Mouse (Mus musculus) hindbrain, embryonic 10.5 days (tissue): ENCODE measurements around the gene Esm1. TPM values are rescaled to one million over a fixed set of nuclear protein-coding genes. Genes with fewer than 3 reads are reported as not detected.
"Not testable (repeated sequence)": the region's sequence is repeated elsewhere in the genome, so short reads cannot be mapped to it uniquely, and the experiment has no call there.

ENCODE experiments used
- DNase-seq: peaks from one replicate; pipeline ENCODE4 v3.0.0-alpha.2; 2017; ENCODE audit warnings: low spot score
- H3K27ac ChIP-seq: fragments of 300-500 bp; sonication (generic); 2 replicates; pipeline ENCODE4 v1.5.1; 2016; ENCODE audit warnings: mild to moderate bottlenecking, moderate library complexity
- H3K27me3 ChIP-seq: fragments of 300-500 bp; sonication (generic); 2 replicates; pipeline ENCODE4 v1.6.1; 2016; ENCODE audit warnings: mild to moderate bottlenecking; ENCODE audit not compliant: poor library complexity, insufficient read depth, severe bottlenecking
- H3K36me3 ChIP-seq: fragments of 300-500 bp; sonication (generic); 2 replicates; pipeline ENCODE4 v1.6.1; 2016; ENCODE audit warnings: mild to moderate bottlenecking, moderate library complexity
- H3K4me1 ChIP-seq: fragments of 300-500 bp; sonication (generic); replicated peaks from 2 replicates; pipeline ENCODE4 v1.6.1; 2016; ENCODE audit warnings: mild to moderate bottlenecking
- H3K4me3 ChIP-seq: fragments of 300-500 bp; sonication (generic); 2 replicates; pipeline ENCODE4 v1.5.1; 2016; ENCODE audit warnings: mild to moderate bottlenecking, moderate library complexity
- H3K9me3 ChIP-seq: fragments of 300-500 bp; sonication (generic); 2 replicates; pipeline ENCODE4 v1.6.1; 2016; ENCODE audit warnings: mild to moderate bottlenecking, moderate library complexity
- WGBS: fragments of 180-500 bp; shearing (Covaris S2); methylation state at CpG from one replicate; pipeline ENCODE4 v1.1.7; 2016; 5-methylcytosine and 5-hydroxymethylcytosine counted together
- polyA plus RNA-seq: library from polyadenylated mRNA; unstranded; fragments of >200 nt; fragmentation: Nextera tagmentation; extraction: Ambion mirVana; gene quantifications from 2 replicates; pipeline ENCODE4 v1.2.1, GENCODE M21; 2016

The Esm1 gene
- polyA plus RNA-seq, 1 experiment from 2014 or later: 1.7 TPM

GRCm38 (mm10) chr13:113203146-113203545 is 6.3 kb upstream of the Esm1 start:
- H3K4me3 ChIP-seq: no peak overlapping the region
- H3K27ac ChIP-seq: no peak overlapping the region
- no peak for DNase-seq
- H3K4me1 ChIP-seq: peaks cover 6% of the 10 kb centered on the region
- H3K27me3 ChIP-seq: no peaks in the 10 kb centered on the region
- 66% methylated on average over 5 of the region's 5 CpGs for WGBS
- no peaks in the 10 kb centered on the region for H3K36me3 ChIP-seq
- H3K9me3 ChIP-seq: no peaks in the 10 kb centered on the region

GRCm38 (mm10) chr13:113205346-113205745 is 4.1 kb upstream of the Esm1 start:
- Histone ChIP-seq H3K27me3 (peaks cover 10% of the 10 kb centered on the region), H3K4me3 (no peak overlapping the region), H3K36me3 (no peaks in the 10 kb centered on the region), H3K27ac (no peak overlapping the region), H3K9me3 (no peaks in the 10 kb centered on the region), H3K4me1 (peaks cover 9% of the 10 kb centered on the region; the same call in 1 of the 2 replicates)
- 92% methylated on average over 5 of the region's 5 CpGs for WGBS
- DNase-seq: no peak

- 77% methylated on average over 15 of the region's 15 CpGs for WGBS
These were observed 1.9 kb downstream of the Esm1 start for GRCm38 (mm10) chr13:113211345-113211744.

GRCm38 (mm10) chr13:113212401-113212800 is 2.9 kb downstream of the Esm1 start:
- peaks cover 9% of the 10 kb centered on the region; the same call in 1 of the 2 replicates for H3K4me1 ChIP-seq
- H3K27ac ChIP-seq: no peak overlapping the region
- WGBS: 72% methylated on average over 3 of the region's 3 CpGs
- H3K36me3 ChIP-seq: no peaks in the 10 kb centered on the region
- H3K9me3 ChIP-seq: no peaks in the 10 kb centered on the region
- no peak for DNase-seq
- H3K4me3 ChIP-seq: no peak overlapping the region
- H3K27me3 ChIP-seq: peaks cover 12% of the 10 kb centered on the region

More at GRCm38 (mm10) chr13:113211345-113211744, 1.9 kb downstream of the Esm1 start:
- H3K27ac ChIP-seq: no peak overlapping the region
- H3K27me3 ChIP-seq: peaks cover 12% of the 10 kb centered on the region
- H3K4me3 ChIP-seq: no peak overlapping the region
- no peak for DNase-seq
- H3K4me1 ChIP-seq: peaks cover 9% of the 10 kb centered on the region; the same call in 1 of the 2 replicates
- no peaks in the 10 kb centered on the region for H3K36me3 ChIP-seq
- no peaks in the 10 kb centered on the region for H3K9me3 ChIP-seq

GRCm38 (mm10) chr13:113213865-113214264 is 4.4 kb downstream of the Esm1 start:
- H3K36me3 ChIP-seq: no peaks in the 10 kb centered on the region
- H3K27me3 ChIP-seq: peaks cover 12% of the 10 kb centered on the region
- no peak overlapping the region for H3K27ac ChIP-seq
- no peaks in the 10 kb centered on the region for H3K9me3 ChIP-seq
- H3K4me1 ChIP-seq: peaks cover 9% of the 10 kb centered on the region; the same call in 1 of the 2 replicates
- WGBS: 97% methylated on average over 3 of the region's 3 CpGs
- no peak overlapping the region for H3K4me3 ChIP-seq
- no peak for DNase-seq

GRCm38 (mm10) chr13:113221851-113222250 is 12.4 kb downstream of the Esm1 start:
- WGBS: 77% methylated on average over 6 of the region's 6 CpGs
- Histone ChIP-seq H3K27me3 (0 out of 2 replicates have a peak, but pooled peaks cover 4% of the 10 kb centered on the region), H3K4me3 (no peak overlapping the region), H3K36me3 (no peaks in the 10 kb centered on the region), H3K27ac (no peak overlapping the region), H3K9me3 (no peaks in the 10 kb centered on the region), H3K4me1 (peaks cover 11% of the 10 kb centered on the region)
- DNase-seq: no peak

GRCm38 (mm10) chr13:113224105-113224504 is 14.6 kb downstream of the Esm1 start:
- Histone ChIP-seq H3K27ac (no peak overlapping the region), H3K36me3 (no peaks in the 10 kb centered on the region), H3K4me1 (peaks cover 11% of the 10 kb centered on the region), H3K27me3 (0 out of 2 replicates have a peak, but pooled peaks cover 4% of the 10 kb centered on the region), H3K9me3 (no peaks in the 10 kb centered on the region), H3K4me3 (no peak overlapping the region)
- WGBS: 15% methylated on average over 2 of the region's 2 CpGs
- DNase-seq: no peak

- no peak for DNase-seq
These were observed 16.4 kb downstream of the Esm1 start, which contains the start of gene Gzmk for GRCm38 (mm10) chr13:113225811-113226210. Gene Gzmk (minus strand): TSS chr13:113225908.

GRCm38 (mm10) chr13:113227076-113227475 is 17.6 kb downstream of the Esm1 start:
- Histone ChIP-seq H3K36me3 (no peaks in the 10 kb centered on the region), H3K27ac (no peak overlapping the region), H3K9me3 (no peaks in the 10 kb centered on the region), H3K27me3 (0 out of 2 replicates have a peak, but pooled peaks cover 4% of the 10 kb centered on the region), H3K4me1 (peaks cover 11% of the 10 kb centered on the region), H3K4me3 (no peak overlapping the region)
- WGBS: 79% methylated on average over 4 of the region's 4 CpGs
- no peak for DNase-seq

More at GRCm38 (mm10) chr13:113225811-113226210, 16.4 kb downstream of the Esm1 start, which contains the start of gene Gzmk:
- no peaks in the 10 kb centered on the region for H3K36me3 ChIP-seq
- 0 out of 2 replicates have a peak, but pooled peaks cover 4% of the 10 kb centered on the region for H3K27me3 ChIP-seq
- H3K9me3 ChIP-seq: no peaks in the 10 kb centered on the region
- H3K4me1 ChIP-seq: peaks cover 11% of the 10 kb centered on the region
- H3K27ac ChIP-seq: no peak within 1 kb of the TSS
- WGBS: 53% methylated on average over 7 of the region's 7 CpGs
- no peak within 1 kb of the TSS for H3K4me3 ChIP-seq

GRCm38 (mm10) chr13:113227666-113228463 is 18.4 kb downstream of the Esm1 start:
- DNase-seq: no peak
- 0 out of 2 replicates have a peak, but pooled peaks cover 2% of the 10 kb centered on the region for H3K27me3 ChIP-seq
- H3K4me1 ChIP-seq: peaks cover 11% of the 10 kb centered on the region
- H3K36me3 ChIP-seq: no peaks in the 10 kb centered on the region
- H3K9me3 ChIP-seq: no peaks in the 10 kb centered on the region
- H3K4me3 ChIP-seq: no peak overlapping the region
- H3K27ac ChIP-seq: no peak overlapping the region
- WGBS: 90% methylated on average over 17 of the region's 17 CpGs

GRCm38 (mm10) chr13:113242129-113242528 is 32.7 kb downstream of the Esm1 start:
- no peak overlapping the region for H3K27ac ChIP-seq
- WGBS: 64% methylated on average over 6 of the region's 6 CpGs
- H3K36me3 ChIP-seq: no peaks in the 10 kb centered on the region
- no peak for DNase-seq
- no peaks in the 10 kb centered on the region for H3K27me3 ChIP-seq
- H3K4me1 ChIP-seq: no peaks in the 10 kb centered on the region
- no peaks in the 10 kb centered on the region for H3K9me3 ChIP-seq
- no peak overlapping the region for H3K4me3 ChIP-seq

- no peak for DNase-seq
- Histone ChIP-seq H3K27me3 (no peaks in the 10 kb centered on the region), H3K9me3 (no peaks in the 10 kb centered on the region), H3K36me3 (no peaks in the 10 kb centered on the region), H3K4me1 (no peaks in the 10 kb centered on the region), H3K27ac (no peak overlapping the region), H3K4me3 (no peak overlapping the region)
- WGBS: 83% methylated on average over 8 of the region's 8 CpGs
These were observed 35.6 kb downstream of the Esm1 start for GRCm38 (mm10) chr13:113245025-113245424.

- H3K4me3 ChIP-seq, H3K27ac ChIP-seq, H3K36me3 ChIP-seq, H3K4me1 ChIP-seq, H3K9me3 ChIP-seq, DNase-seq, H3K27me3 ChIP-seq: not testable (repeated sequence)
- WGBS: 90% methylated on average over 7 of the region's 7 CpGs
These were observed 43.1 kb downstream of the Esm1 start for GRCm38 (mm10) chr13:113252580-113252979.
